1 mouse cellular context compared by ENCODE assay signal in genomic region chr9:44225993-44226392, GRCm38 (mm10).
TF ChIP-seq lines count a peak whose summit lies in the region.

No protein-coding gene starts in this region.

TF ChIP-seq in CH12.LX, 34 proteins besides CTCF, POLR2A, EP300 and RAD21:
- TF ChIP-seq GABPA (IDR thresholded peaks at IDR 0.05; ENCODE audit: insufficient replicate concordance, low read depth, low read length), result no peak
- TF ChIP-seq ZNF384 (IDR thresholded peaks at IDR 0.05; ENCODE audit: low read depth, low read length), result no peak
- no peak for TF ChIP-seq MEF2A (IDR thresholded peaks at IDR 0.05; ENCODE audit: borderline replicate concordance, low read depth, low read length)
- TF ChIP-seq MXI1 (IDR thresholded peaks at IDR 0.05; ENCODE audit: low read depth, low read length), result no peak
- TF ChIP-seq E2F4 (IDR thresholded peaks at IDR 0.05; ENCODE audit: insufficient replicate concordance, low read depth, low read length), result no peak
- no peak for TF ChIP-seq CHD2 (IDR thresholded peaks at IDR 0.05; ENCODE audit: low read length)
- no peak for TF ChIP-seq POLR2AphosphoS2 (IDR thresholded peaks at IDR 0.05; ENCODE audit: low read depth, low read length)
- no peak for TF ChIP-seq NELFE (IDR thresholded peaks at IDR 0.05; ENCODE audit: low read depth, low read length)
- TF ChIP-seq USF2 (conservative IDR thresholded peaks at IDR 0.05; ENCODE audit: low read depth, low read length), result no peak
- no peak for TF ChIP-seq TCF12 (IDR thresholded peaks at IDR 0.05; ENCODE audit: low read depth, low read length)
